Mouse (Mus musculus): ENCODE data around the gene Grm7. TPM values are rescaled to one million over a fixed set of nuclear protein-coding genes. Genes with fewer than 3 reads are reported as not detected.

Gene Grm7
- total RNA-seq, 1 experiment from 2014 or later, result not detected

- no peak for ATAC-seq (replicated peaks; ENCODE audit: low read depth, poor library complexity, severe bottlenecking)
Measured at GRCm38 (mm10) chr6:110818236-110818635, 172.9 kb downstream of the Grm7 start.

DNA sequence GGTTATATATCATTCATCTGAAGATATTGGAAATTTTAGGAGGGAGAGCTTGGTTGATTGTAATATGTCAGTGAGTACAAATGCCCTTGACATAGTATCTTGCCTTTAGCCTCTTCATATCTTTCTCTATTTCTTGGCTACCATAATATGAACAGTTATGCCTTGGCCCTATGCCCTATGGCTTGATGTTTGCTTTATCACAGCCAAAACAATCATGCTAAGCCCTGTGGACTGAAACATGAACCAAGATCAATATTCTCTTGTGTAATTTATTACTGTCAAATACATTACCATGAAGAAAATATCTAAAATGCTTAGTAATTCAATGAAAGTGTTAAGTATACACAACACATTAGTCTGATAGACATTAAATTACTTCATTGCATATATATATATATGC, 222.9 kb downstream of the Grm7 start:
- ATAC-seq (replicated peaks; ENCODE audit: low read depth, poor library complexity, severe bottlenecking), result no peak

GRCm38 (mm10) chr6:110982013-110982412, 336.6 kb downstream of the Grm7 start:
- no peak for ATAC-seq (replicated peaks; ENCODE audit: low read depth, poor library complexity, severe bottlenecking)

- ATAC-seq (replicated peaks; ENCODE audit: low read depth, poor library complexity, severe bottlenecking), result no peak
Measured at GRCm38 (mm10) chr6:111039099-111039498, 393.7 kb downstream of the Grm7 start.

DNA sequence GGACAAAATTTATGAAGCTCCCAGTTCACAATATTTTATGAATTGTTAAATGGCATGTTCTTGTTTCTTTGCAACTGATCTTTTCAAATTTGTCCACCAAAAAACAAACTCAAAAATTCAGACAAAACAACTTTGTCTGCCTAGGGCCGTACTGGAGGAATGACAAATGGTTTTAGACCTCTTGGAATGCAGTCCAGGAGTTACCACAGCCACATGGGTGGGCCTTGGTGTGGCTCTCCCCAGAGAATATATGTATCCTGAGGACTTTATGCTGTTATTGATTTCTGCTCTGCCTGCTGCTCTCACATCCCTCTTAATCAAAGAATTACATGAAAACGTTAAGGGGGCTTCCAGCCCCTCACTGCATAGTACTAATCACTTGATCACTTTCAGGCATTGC, 400.5 kb downstream of the Grm7 start:
- ATAC-seq (replicated peaks; ENCODE audit: low read depth, poor library complexity, severe bottlenecking), result no peak

GRCm38 (mm10) chr6:111049247-111049646, 403.9 kb downstream of the Grm7 start:
- ATAC-seq (replicated peaks; ENCODE audit: low read depth, poor library complexity, severe bottlenecking), result no peak

- ATAC-seq (replicated peaks; ENCODE audit: low read depth, poor library complexity, severe bottlenecking), result no peak
Measured at GRCm38 (mm10) chr6:111054001-111054975, 408.9 kb downstream of the Grm7 start.

DNA sequence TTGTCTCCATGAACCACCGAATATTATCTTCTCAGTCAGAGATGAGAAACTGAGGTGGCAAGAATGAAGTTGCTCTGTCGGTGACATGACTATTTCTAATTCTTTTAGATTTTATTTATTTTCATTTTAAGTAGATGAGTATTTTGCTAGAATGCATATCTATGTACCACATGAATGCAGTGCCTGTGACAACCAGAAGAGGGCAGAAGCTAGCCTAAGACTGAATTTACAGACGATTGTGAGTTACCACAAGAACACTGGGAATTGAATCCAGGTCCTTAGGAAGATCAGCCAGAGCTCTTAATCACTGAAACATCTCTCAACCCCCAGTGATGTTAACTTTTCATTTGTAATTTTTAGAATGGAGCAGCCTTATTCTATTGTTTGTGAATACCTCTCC, 412.4 kb downstream of the Grm7 start:
- no peak for ATAC-seq (replicated peaks; ENCODE audit: low read depth, poor library complexity, severe bottlenecking)

- no peak for ATAC-seq (replicated peaks; ENCODE audit: low read depth, poor library complexity, severe bottlenecking)
Measured at GRCm38 (mm10) chr6:111060004-111060403, 414.6 kb downstream of the Grm7 start.

- no peak for ATAC-seq (replicated peaks; ENCODE audit: low read depth, poor library complexity, severe bottlenecking)
Measured at GRCm38 (mm10) chr6:111084569-111084968, 439.2 kb downstream of the Grm7 start.

DNA sequence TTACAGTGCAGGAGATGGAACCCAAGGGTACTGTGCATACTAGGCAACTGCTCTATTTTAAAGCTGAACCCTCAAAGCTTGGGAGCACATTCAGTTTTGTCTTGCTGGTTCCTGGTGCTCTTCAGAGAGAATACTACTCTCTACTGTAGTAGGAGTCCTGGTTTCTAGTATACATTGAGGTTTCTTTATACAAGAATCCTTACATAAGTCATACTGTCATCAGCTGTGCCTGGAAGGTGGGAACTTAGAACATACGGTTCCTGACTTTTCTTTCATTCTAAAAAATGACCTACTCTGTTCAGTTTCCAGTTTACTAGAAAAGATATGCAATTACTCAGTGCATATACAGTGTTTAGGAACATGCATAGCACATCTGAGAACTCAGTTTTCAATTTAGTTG, 449.4 kb downstream of the Grm7 start:
- no peak for ATAC-seq (replicated peaks; ENCODE audit: low read depth, poor library complexity, severe bottlenecking)

GRCm38 (mm10) chr6:111105485-111105884, 460.1 kb downstream of the Grm7 start:
- ATAC-seq (replicated peaks; ENCODE audit: low read depth, poor library complexity, severe bottlenecking), result no peak

- ATAC-seq (replicated peaks; ENCODE audit: low read depth, poor library complexity, severe bottlenecking), result no peak
Measured at GRCm38 (mm10) chr6:111161037-111161436, 515.7 kb downstream of the Grm7 start.

GRCm38 (mm10) chr6:111195333-111195732, 550.0 kb downstream of the Grm7 start:
- ATAC-seq (replicated peaks; ENCODE audit: low read depth, poor library complexity, severe bottlenecking), result no peak

DNA sequence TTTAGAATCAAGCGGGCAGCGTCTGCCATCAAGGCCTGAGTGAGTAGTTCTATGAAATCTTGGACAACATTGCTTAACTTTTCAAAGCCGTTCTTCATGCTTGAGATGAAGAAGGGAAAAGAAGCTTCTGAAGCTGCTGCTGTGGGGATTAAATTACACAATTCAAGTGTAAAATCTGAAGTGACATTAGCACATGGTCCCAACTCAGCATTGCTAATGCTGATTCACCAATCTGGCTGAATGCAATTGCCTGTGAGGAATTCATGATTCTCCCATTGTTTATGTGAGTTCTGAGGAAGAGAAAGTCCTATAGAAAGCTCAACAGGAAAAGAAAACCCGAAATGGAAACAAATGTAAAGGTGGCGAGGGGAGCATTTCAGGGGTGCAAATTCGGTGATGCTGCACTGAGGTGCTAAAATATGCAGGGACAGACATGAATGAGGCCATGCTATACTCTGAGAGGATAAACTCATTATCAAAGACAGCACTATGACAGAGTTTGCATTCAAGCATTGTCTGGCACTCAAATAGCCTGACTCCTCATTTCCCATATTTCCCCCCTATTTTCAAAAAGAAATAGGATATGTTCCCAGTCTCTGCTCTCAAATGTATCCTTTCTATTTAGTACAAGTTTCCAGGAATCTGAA, 575.8 kb downstream of the Grm7 start:
- no peak for ATAC-seq (replicated peaks; ENCODE audit: low read depth, poor library complexity, severe bottlenecking)

GRCm38 (mm10) chr6:111255215-111255614, 609.8 kb downstream of the Grm7 start:
- no peak for ATAC-seq (replicated peaks; ENCODE audit: low read depth, poor library complexity, severe bottlenecking)

- ATAC-seq (replicated peaks; ENCODE audit: low read depth, poor library complexity, severe bottlenecking), result no peak
Measured at GRCm38 (mm10) chr6:111256939-111257338, 611.6 kb downstream of the Grm7 start.

- ATAC-seq (replicated peaks; ENCODE audit: low read depth, poor library complexity, severe bottlenecking), result no peak
Measured at GRCm38 (mm10) chr6:111258256-111258655, 612.9 kb downstream of the Grm7 start.

DNA sequence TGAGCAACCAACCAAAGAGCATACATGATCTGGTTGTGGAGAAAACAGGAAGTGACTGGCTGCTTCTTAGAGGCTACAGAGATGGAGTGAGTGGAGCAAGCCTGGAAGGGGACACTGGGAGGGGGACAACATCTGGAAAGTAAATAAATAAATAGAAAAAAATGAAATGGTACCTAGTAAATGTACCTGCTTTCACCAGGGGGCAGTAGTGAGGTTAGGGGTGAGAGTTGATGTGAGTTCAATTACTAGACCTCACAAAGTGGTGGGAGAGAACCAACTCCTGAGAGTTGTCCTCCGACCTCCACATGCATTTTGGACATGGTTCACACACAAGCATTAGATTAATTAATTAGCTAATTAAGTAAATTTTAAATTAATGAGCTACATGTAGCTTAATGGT, 615.8 kb downstream of the Grm7 start:
- ATAC-seq (replicated peaks; ENCODE audit: low read depth, poor library complexity, severe bottlenecking), result no peak

GRCm38 (mm10) chr6:111276657-111277056, 631.3 kb downstream of the Grm7 start:
- no peak for ATAC-seq (replicated peaks; ENCODE audit: low read depth, poor library complexity, severe bottlenecking)

DNA sequence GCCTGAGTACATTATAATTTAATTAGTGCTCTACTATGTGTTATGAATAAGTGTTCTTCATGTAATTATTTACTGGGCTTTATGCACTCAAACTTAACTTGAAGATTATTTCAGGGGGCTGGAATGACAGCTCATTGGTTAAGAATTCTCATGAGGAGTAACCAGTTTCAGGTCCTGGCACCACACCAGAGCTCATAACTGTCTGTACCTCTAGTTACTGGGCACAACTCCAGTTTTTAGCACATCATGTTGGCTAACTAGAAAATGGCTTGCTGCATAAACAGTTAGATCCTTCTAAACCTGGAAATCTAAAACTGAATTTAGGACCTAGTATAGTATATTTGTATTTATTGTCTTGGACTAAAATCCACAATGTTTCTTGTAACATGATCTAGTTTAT, 633.1 kb downstream of the Grm7 start:
- ATAC-seq (replicated peaks; ENCODE audit: low read depth, poor library complexity, severe bottlenecking), result no peak

Measured in common myeloid progenitor, adult 5-6 weeks (primary cell).